Mouse (Mus musculus) gastrocnemius, adult 2 months (tissue): ENCODE data around the gene Eif5b. TPM values are rescaled to one million over a fixed set of nuclear protein-coding genes. Genes with fewer than 3 reads are reported as not detected.

Source experiments
- DNase-seq: peaks from one replicate; pipeline ENCODE4 v3.0.0; 2022
- H3K27ac ChIP-seq: fragments of 200-600 bp; 2 replicates; pipeline ENCODE4 v1.8.1; 2022; ENCODE audit warnings: mild to moderate bottlenecking
- H3K4me3 ChIP-seq: fragments of 200-600 bp; 2 replicates; pipeline ENCODE4 v1.8.1; 2022; ENCODE audit warnings: mild to moderate bottlenecking, moderate library complexity
- CTCF ChIP-seq: fragments of 200-600 bp; IDR thresholded peaks from 2 replicates; pipeline ENCODE4 v1.8.1; 2022; ENCODE audit warnings: antibody characterized with exemption, mild to moderate bottlenecking, moderate library complexity
- intact Hi-C: fragments of 180-260 bp; cut with DNase I; formaldehyde crosslinking; loops from one replicate; pipeline ENCODE4 v1.15.1; 2025
- total RNA-seq, 2 experiments: library from RNA; stranded (reverse); gene quantifications; 2 replicates each; pipeline ENCODE4 v1.2.3; 2021

Gene Eif5b
- total RNA-seq, 2 experiments from 2014 or later: 42.9 to 44.5 TPM

DNA sequence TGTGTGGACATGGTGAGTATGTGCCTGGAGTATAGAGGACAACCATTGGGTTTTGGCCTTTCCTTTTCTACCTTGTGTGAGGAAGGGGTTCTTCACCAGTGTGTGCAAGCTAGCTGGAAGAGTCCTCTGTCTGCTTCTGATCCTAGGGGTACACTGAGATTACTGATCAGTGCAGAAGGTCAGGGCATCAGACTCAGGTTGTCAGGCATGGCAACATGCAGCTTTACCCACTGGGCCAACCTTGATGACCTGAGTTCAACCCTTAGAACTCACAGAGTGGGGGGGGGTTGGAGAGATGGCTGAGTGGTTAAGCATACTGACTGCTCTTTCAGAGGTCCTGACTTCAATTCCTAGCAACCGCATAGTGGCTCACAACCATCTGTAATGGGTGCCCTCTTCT lies 13.5 kb upstream of the Eif5b start:
- H3K4me3 ChIP-seq: no peak overlapping the region
- intact Hi-C loops: no loop called here
- H3K27ac ChIP-seq: no peak overlapping the region
- TF ChIP-seq CTCF: no peak
- no peak for DNase-seq

- Histone ChIP-seq H3K27ac (no peak overlapping the region), H3K4me3 (no peak overlapping the region)
- TF ChIP-seq CTCF: peak; percentile 70
- no peak for DNase-seq
- intact Hi-C loops: loop anchor here (5.0 kb wide), 1 partner anchor 309 kb away; no protein-coding TSS in a partner anchor
Observed at GRCm38 (mm10) chr1:37985764-37986323, 12.0 kb upstream of the Eif5b start.

- Histone ChIP-seq H3K4me3 (no peak overlapping the region), H3K27ac (no peak overlapping the region)
- no peak for TF ChIP-seq CTCF
- intact Hi-C loops: loop anchor here (5.0 kb wide), 1 partner anchor 311 kb away; no protein-coding TSS in a partner anchor
- DNase-seq: no peak
Observed at GRCm38 (mm10) chr1:37987856-37988255, 10.0 kb upstream of the Eif5b start.

DNA sequence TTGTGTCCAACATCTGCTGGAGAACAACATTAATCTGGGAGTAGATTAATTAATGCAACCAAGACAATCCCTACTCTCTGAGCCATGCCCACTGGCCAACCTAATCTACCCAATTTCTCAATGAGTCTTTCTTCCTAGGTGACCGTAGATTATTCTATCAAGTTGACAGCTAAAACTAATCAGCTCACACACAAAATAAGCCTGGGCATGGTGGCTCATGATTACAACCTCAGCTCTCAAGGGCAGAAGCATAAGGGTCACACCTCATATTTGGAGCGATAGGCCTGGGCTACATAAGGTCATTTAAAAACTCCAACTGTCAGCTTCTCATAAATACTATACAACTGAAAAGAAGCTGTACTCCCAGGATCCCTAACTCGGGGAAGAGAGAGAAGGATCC lies 1.6 kb upstream of the Eif5b start:
- Histone ChIP-seq H3K4me3 (peak overlapping the region; percentile 79), H3K27ac (peak overlapping the region; percentile 97)
- no peak for DNase-seq
- intact Hi-C loops: loop anchor here (5.0 to 10.0 kb wide), 3 partner anchors 104 to 561 kb away; partner anchors contain the start of genes Coa5, Lipt1, Mitd1 and Mrpl30
- TF ChIP-seq CTCF: no peak

DNA sequence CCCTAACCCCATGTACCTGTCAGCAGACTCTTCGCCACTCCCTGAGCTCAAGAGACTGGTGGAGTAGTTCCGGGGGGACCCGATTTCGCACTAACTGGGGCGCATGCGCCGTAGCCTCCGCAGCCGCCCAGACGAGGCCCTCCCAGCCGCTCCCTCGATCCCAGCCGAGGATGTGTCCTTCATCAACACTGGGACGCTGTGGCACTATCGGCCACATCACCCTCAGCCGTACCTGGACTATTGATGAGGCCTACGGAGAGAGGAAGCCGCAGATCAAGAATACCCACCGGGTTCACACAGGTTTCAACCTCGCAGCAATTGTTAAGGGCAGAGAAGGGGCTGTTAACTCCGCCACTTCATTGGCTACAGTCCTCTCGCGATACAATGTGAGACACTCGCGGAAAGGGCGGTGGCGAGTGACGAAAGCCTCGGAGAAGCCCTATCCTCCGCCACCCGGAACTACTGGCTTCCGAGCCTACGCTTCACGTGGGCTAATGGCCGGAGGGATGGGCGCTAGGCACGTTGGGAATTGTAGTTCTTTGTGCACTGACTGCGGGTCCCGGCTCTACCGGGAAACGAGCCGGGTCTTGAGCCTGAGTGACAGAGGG lies 829 bp upstream of the Eif5b start:
- no peak for TF ChIP-seq CTCF
- intact Hi-C loops: loop anchor here (5.0 to 10.0 kb wide), 3 partner anchors 105 to 562 kb away; partner anchors contain the start of genes Coa5, Lipt1, Mitd1 and Mrpl30
- H3K27ac ChIP-seq: peak overlapping the region; percentile 97
- peak; percentile 98 for DNase-seq
- H3K4me3 ChIP-seq: peak overlapping the region; percentile 79

DNA sequence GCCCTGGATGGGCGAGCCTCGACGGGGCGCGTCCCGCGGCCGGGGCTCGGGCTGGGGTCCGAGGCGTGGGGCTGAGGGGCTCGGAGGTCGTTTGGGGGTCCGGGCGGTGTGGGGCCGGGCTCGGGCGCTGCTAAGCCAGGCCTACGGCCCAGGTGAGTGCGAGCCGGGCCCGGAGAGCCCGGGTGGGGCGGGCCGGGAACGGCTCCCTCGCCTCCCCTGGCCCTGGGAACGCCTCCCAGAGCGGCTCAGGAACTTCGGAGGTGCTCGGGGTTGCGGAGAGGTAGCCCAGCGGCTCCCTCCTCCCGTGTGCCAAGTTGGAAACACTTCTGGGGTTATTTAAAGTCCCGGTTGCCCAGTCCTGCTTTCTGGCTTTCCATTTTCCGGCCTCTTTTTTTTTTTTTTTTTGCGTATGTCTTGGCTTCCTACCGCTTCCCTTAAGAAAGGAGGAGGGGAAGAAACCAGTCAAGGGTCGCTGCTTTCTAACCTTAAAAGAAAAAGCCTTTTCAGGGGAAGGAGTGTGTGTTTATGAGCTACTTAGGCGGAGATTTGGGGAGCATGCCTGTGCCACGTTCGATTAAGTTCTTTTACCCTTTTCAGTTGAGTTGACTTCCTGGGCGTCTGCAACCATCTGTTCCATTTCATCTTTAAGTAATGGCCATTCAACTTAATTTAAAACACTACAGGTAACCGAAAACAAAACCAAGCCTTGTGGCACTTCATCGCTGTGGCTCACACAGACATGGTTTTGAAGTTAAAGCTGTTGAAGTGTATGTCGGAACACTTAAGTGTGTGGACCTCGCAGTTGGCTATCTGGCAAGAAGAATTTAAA lies 775 bp downstream of the Eif5b start:
- no peak for DNase-seq
- TF ChIP-seq CTCF: no peak

DNA sequence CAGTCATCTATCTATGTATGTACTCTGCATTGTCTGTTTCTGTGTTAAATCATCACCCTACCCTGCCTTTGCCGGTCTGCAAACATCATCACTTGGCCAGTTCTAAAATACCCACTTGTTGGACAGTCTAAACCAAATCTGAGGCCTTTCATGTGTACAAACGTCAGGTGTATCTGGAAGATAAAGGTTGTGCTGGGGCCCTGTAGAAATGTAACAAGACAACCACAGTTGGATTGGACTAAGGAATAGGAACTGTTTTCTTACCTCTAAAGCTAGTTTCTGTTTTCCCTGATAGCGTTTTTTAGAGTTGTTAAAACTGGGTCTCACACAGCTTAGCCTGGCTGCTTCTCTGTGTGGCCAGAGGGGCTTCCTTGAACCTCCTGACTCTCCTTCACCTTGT lies 1.7 kb downstream of the Eif5b start:
- H3K4me3 ChIP-seq: peak overlapping the region; percentile 79

More for the DNA sequence above, 775 bp downstream of the Eif5b start:
- H3K27ac ChIP-seq: peak overlapping the region; percentile 97
- intact Hi-C loops: loop anchor here (2.0 to 10.0 kb wide), 4 partner anchors 106 to 564 kb away; partner anchors contain the start of genes Coa5, Lipt1, Mitd1 and Mrpl30
- H3K4me3 ChIP-seq: peak overlapping the region; percentile 79

GRCm38 (mm10) chr1:38000844-38001243 lies 3.0 kb downstream of the Eif5b start:
- Histone ChIP-seq H3K4me3 (no peak overlapping the region), H3K27ac (no peak overlapping the region)
- no peak for TF ChIP-seq CTCF
- DNase-seq: no peak
- intact Hi-C loops: no loop called here

More for the DNA sequence above, 1.7 kb downstream of the Eif5b start:
- intact Hi-C loops: loop anchor here (2.0 to 10.0 kb wide), 4 partner anchors 107 to 565 kb away; partner anchors contain the start of genes Coa5, Lipt1, Mitd1 and Mrpl30
- TF ChIP-seq CTCF: no peak
- DNase-seq: no peak
- no peak overlapping the region for H3K27ac ChIP-seq

DNA sequence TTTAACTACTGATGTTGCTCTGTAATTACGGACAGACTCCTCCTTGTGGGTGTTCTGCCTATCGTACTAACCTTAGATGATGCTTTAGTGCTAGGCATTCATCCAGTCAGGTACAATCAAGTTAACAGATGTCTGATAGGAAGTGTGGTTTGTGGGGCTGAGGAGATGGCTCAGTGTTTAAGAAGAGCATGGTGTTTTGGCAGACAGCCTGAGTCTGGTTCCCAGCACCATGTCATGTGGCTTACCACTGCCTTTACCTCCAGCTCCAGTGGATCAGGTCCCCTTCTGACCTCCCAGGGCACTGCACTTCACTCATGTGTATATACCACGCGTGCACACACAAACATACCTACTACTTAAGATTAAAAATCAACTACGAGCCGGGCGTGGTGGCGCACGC lies 4.1 kb downstream of the Eif5b start:
- TF ChIP-seq CTCF: no peak
- Histone ChIP-seq H3K4me3 (no peak overlapping the region), H3K27ac (no peak overlapping the region)
- no peak for DNase-seq
- intact Hi-C loops: no loop called here

GRCm38 (mm10) chr1:38003046-38003445 lies 5.2 kb downstream of the Eif5b start:
- intact Hi-C loops: no loop called here
- no peak overlapping the region for H3K4me3 ChIP-seq
- TF ChIP-seq CTCF: no peak
- H3K27ac ChIP-seq: no peak overlapping the region
- DNase-seq: no peak

DNA sequence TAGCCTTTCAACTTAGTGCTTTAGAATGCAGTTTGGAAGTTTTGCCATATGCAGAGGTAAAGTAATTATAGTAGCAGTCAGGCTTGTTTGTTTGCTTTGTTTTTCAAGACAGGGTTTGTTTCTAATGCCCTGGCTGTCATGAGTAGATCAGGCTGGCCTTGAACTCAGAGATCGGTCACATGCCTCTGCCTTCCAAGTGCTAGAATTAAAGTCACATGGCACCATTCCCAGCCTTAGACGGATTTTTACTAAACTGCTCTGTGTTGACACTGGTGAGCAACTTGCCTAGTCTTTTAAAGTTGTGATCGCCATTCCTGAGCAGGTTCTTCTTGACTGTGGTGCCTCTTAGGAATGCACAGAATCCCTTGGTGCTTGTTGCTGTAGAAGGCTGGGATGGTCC lies 8.9 kb downstream of the Eif5b start:
- Histone ChIP-seq H3K27ac (no peak overlapping the region), H3K4me3 (no peak overlapping the region)
- no peak for TF ChIP-seq CTCF
- intact Hi-C loops: no loop called here
- no peak for DNase-seq

GRCm38 (mm10) chr1:38011647-38012046 lies 13.8 kb downstream of the Eif5b start:
- no peak for TF ChIP-seq CTCF
- intact Hi-C loops: no loop called here
- Histone ChIP-seq H3K27ac (no peak overlapping the region), H3K4me3 (no peak overlapping the region)
- no peak for DNase-seq

GRCm38 (mm10) chr1:38012104-38012503 lies 14.3 kb downstream of the Eif5b start:
- TF ChIP-seq CTCF: no peak
- intact Hi-C loops: no loop called here
- DNase-seq: no peak
- Histone ChIP-seq H3K4me3 (no peak overlapping the region), H3K27ac (no peak overlapping the region)
